ENCODE assay signal across 14 mouse cellular contexts in genomic region chr11:106987384-106987783, GRCm38 (mm10). TPM values are rescaled to one million over a fixed set of nuclear protein-coding genes. Genes with fewer than 3 reads are reported as not detected.
"Had no signal": no experiment of that assay in that cellular context is flagged by ENCODE, and none has a peak within 500 bp of the region (broad histone marks: within the 10 kb centered on the region; RNA-seq: fewer than 3 reads in every experiment).

No protein-coding gene starts in this region.

- H3K9me3 ChIP-seq: kidney, embryonic 15.5 days; limb, embryonic 10.5 days; lung, embryonic 15.5 days; midbrain, embryonic 15.5 days; neural tube, embryonic 12.5 days had no signal

- DNase-seq: kidney, adult 2 months; kidney, postnatal 14 days; lung, postnatal 36 days; retina, postnatal 1 day; thymus, adult 2 months; thymus, postnatal 25 days had no signal

- H3K4me2 ChIP-seq: kidney, embryonic 15.5 days; lung, embryonic 15.5 days; midbrain, embryonic 11.5 days; midbrain, embryonic 15.5 days; neural tube, embryonic 12.5 days had no signal

- ATAC-seq: midbrain, embryonic 15.5 days had no signal

- H3K27ac ChIP-seq: kidney, embryonic 15.5 days; left cerebral cortex, adult 2 months; limb, embryonic 10.5 days; midbrain, embryonic 15.5 days; neural tube, embryonic 12.5 days had no signal

- H3K9ac ChIP-seq: kidney, embryonic 15.5 days; lung, embryonic 15.5 days; midbrain, embryonic 15.5 days; neural tube, embryonic 12.5 days had no signal

- H3K4me1 ChIP-seq: kidney, embryonic 15.5 days; midbrain, embryonic 15.5 days; neural tube, embryonic 12.5 days had no signal

- H3K4me3 ChIP-seq: kidney, embryonic 15.5 days; left cerebral cortex, adult 2 months; limb, embryonic 10.5 days; lung, embryonic 15.5 days; midbrain, embryonic 15.5 days; neural tube, embryonic 12.5 days had no signal

- H3K27me3 ChIP-seq: kidney, embryonic 15.5 days; lung, embryonic 15.5 days; midbrain, embryonic 15.5 days; neural tube, embryonic 12.5 days had no signal

RNA-seq across cellular contexts. Expression of gene 1810010H24Rik, which starts 38.1 kb away (rescaled TPM):
- total RNA-seq: monocyte, adult 5-6 weeks had no signal
